Mouse (Mus musculus): ENCODE results near the gene Cyb5d1.

DNA sequence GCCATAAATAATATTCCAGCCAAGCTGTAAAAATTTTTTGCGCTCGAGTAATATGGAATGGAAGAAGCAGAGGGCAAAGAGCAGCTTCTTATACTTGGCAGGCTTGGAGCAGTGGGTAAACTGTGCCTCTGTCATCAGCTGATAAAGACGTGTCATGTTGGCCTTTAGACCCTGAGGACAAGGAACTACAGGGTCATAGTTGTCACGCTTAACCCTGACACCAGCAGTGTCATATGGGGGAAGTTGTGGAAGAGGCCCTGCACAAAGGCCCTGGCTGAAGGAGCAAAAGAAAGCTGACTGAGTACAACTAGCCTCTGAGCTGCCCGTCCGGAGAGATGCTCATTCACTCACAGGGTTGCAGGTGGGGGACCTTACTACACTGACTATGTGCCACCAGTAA lies 28.5 kb upstream of the Cyb5d1 start:
- TF ChIP-seq E2F4 (IDR thresholded peaks at IDR 0.05; ENCODE audit: insufficient replicate concordance, low read depth, low read length) (no peak), CTCF (conservative IDR thresholded peaks at IDR 0.05 in 1 of 2, IDR thresholded peaks at IDR 0.05 in 1 of 2; ENCODE audit: low read depth in 2 of 2, low read length in 2 of 2) (no peak), SIN3A (IDR thresholded peaks at IDR 0.05; ENCODE audit: low read length) (no peak)

Measured in CH12.LX (cell line).